ENCODE assay signal across 26 mouse cellular contexts in the genomic region with DNA sequence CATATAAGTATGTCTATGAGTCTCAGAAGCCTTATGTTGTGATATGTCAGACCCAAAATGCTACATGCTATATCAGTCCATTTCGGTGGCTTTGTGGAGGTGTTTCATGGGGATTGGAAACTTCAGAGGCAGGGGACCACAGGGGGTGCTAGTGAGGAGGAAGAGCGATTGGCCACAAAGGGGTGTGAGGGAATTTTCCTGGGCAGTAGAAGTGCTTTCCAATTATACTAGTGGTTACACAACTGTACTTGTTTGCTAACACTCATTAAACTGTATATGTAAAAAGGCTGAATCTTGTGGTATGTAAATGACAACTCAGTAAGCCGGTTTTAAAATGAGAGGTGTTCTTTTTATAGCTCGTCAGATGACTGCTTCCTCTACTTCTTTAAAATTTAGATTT. TPM values are rescaled to one million over a fixed set of nuclear protein-coding genes. Genes with fewer than 3 reads are reported as not detected.
DNase-seq lines count a peak whose midpoint lies in the region; ATAC-seq and TF ChIP-seq lines count a peak whose summit lies in the region.
"Had no signal": no experiment of that assay in that cellular context is flagged by ENCODE, and none has a peak within 500 bp of the region (broad histone marks: within the 10 kb centered on the region; RNA-seq: fewer than 3 reads in every experiment).

No protein-coding gene starts in this region.

- 0 out of 2 replicates have a peak, but pooled peaks have one; percentile 11 for TF ChIP-seq CTCF in forebrain, postnatal 0 days (IDR thresholded peaks at IDR 0.05; ENCODE audit: low read depth)

- H3K4me1 ChIP-seq in forebrain, postnatal 0 days (ENCODE audit: insufficient read depth): no peaks in the 10 kb centered on the region
- no peaks in the 10 kb centered on the region for H3K4me1 ChIP-seq in forebrain, embryonic 11.5 days (replicated peaks; ENCODE audit: control insufficient read depth, insufficient read depth, low read length)
- H3K4me1 ChIP-seq in liver, embryonic 12.5 days: no peaks in the 10 kb centered on the region
- H3K4me1 ChIP-seq: embryonic facial prominence, embryonic 10.5 days; hindbrain, embryonic 15.5 days; limb, embryonic 10.5 days; midbrain, embryonic 13.5 days; neural tube, embryonic 12.5 days had no signal

- no peaks in the 10 kb centered on the region for H3K36me3 ChIP-seq in forebrain, postnatal 0 days (ENCODE audit: insufficient read depth)
- H3K36me3 ChIP-seq in forebrain, embryonic 11.5 days (ENCODE audit: control insufficient read depth, insufficient read depth, low read length): no peaks in the 10 kb centered on the region
- H3K36me3 ChIP-seq in liver, embryonic 12.5 days: no peaks in the 10 kb centered on the region
- H3K36me3 ChIP-seq: embryonic facial prominence, embryonic 10.5 days; hindbrain, embryonic 15.5 days; limb, embryonic 10.5 days; midbrain, embryonic 13.5 days; neural tube, embryonic 12.5 days had no signal

- whole genome bisulfite sequencing in forebrain, postnatal 0 days: 47% methylated on average over 4 of the region's 4 CpGs
- WGBS in forebrain, embryonic 11.5 days: 54% methylated on average over 4 of the region's 4 CpGs
- WGBS in liver, embryonic 12.5 days (ENCODE audit: insufficient replicate concordance): 32% methylated on average over 4 of the region's 4 CpGs

- H3K27ac ChIP-seq in forebrain, postnatal 0 days (ENCODE audit: low read depth, low read length): no peak overlapping the region
- H3K27ac ChIP-seq in forebrain, embryonic 11.5 days (ENCODE audit: low read depth, low read length): no peak overlapping the region
- no peak overlapping the region for H3K27ac ChIP-seq in liver, embryonic 12.5 days
- H3K27ac ChIP-seq: embryonic facial prominence, embryonic 10.5 days; hindbrain, embryonic 15.5 days; kidney, postnatal 0 days; limb, embryonic 10.5 days; midbrain, embryonic 13.5 days; neural tube, embryonic 12.5 days had no signal

- no peak overlapping the region for H3K4me3 ChIP-seq in forebrain, postnatal 0 days (ENCODE audit: low read depth, low read length)
- no peak overlapping the region for H3K4me3 ChIP-seq in forebrain, embryonic 11.5 days (ENCODE audit: low read depth, low read length)
- H3K4me3 ChIP-seq in liver, embryonic 12.5 days: no peak overlapping the region
- H3K4me3 ChIP-seq: embryonic facial prominence, embryonic 10.5 days; hindbrain, embryonic 15.5 days; limb, embryonic 10.5 days; megakaryocyte, embryonic 14.5 days; midbrain, embryonic 13.5 days; neural tube, embryonic 12.5 days had no signal

- intact Hi-C loops in left cerebral cortex, postnatal 14 days (cut with DNase I): loop anchor here (10.0 kb wide), 1 partner anchor 486 kb away; no protein-coding TSS in a partner anchor

- DNase-seq in forebrain, postnatal 0 days: peak; percentile 40
- DNase-seq in forebrain, embryonic 11.5 days (ENCODE audit: low spot score): no peak
- peak; percentile 8 to 39 for DNase-seq in left cerebral cortex, postnatal 14 days (ENCODE audit: low spot score in 2 of 2)
- DNase-seq in left cerebral cortex, adult 8-10 months (ENCODE audit: low spot score in 2 of 2): no peak
- peak; percentile 32 to 37 for DNase-seq in right cerebral cortex, postnatal 10 days (ENCODE audit: low spot score in 2 of 2)
- no peak for DNase-seq in right cerebral cortex, postnatal 14 days
- peak; percentile 42 for DNase-seq in telencephalon, adult 2 months (ENCODE audit: low read depth, low spot score)
- DNase-seq: adrenal gland, postnatal 36 days; cerebellum, adult 11 months; cerebellum, adult 9-11 months; gastrocnemius, postnatal 14 days; heart, postnatal 4 days; kidney, adult 2 months; liver; thymus, postnatal 25 days had no signal

- H3K9me3 ChIP-seq in forebrain, postnatal 0 days (ENCODE audit: low read length): no peaks in the 10 kb centered on the region
- no peaks in the 10 kb centered on the region for H3K9me3 ChIP-seq in forebrain, embryonic 11.5 days (ENCODE audit: control insufficient read depth, low read length)
- H3K9me3 ChIP-seq in liver, embryonic 12.5 days (replicated peaks): no peaks in the 10 kb centered on the region
- H3K9me3 ChIP-seq: embryonic facial prominence, embryonic 10.5 days; hindbrain, embryonic 15.5 days; limb, embryonic 10.5 days; midbrain, embryonic 13.5 days; neural tube, embryonic 12.5 days had no signal

- ATAC-seq in forebrain, postnatal 0 days: peak; percentile 86
- ATAC-seq in forebrain, embryonic 11.5 days (replicated peaks; ENCODE audit: low FRiP score): no peak
- no peak for ATAC-seq in liver, embryonic 12.5 days
- ATAC-seq: CD4-positive, CD25-positive, alpha-beta regulatory T cell, adult 4 months; midbrain, embryonic 13.5 days had no signal

- H3K4me2 ChIP-seq in forebrain, postnatal 0 days (ENCODE audit: low read depth): peak overlapping the region; percentile 8; the same call in 1 of the 2 replicates
- no peak overlapping the region for H3K4me2 ChIP-seq in forebrain, embryonic 11.5 days (ENCODE audit: low read depth, low read length, severe bottlenecking)
- no peak overlapping the region for H3K4me2 ChIP-seq in liver, embryonic 12.5 days
- H3K4me2 ChIP-seq: hindbrain, embryonic 15.5 days; midbrain, embryonic 13.5 days; neural tube, embryonic 12.5 days had no signal

- no peaks in the 10 kb centered on the region for H3K27me3 ChIP-seq in forebrain, postnatal 0 days (ENCODE audit: insufficient read depth, low read length)
- H3K27me3 ChIP-seq in forebrain, embryonic 11.5 days (ENCODE audit: control insufficient read depth, insufficient read depth, low read length): no peaks in the 10 kb centered on the region
- no peaks in the 10 kb centered on the region for H3K27me3 ChIP-seq in liver, embryonic 12.5 days (replicated peaks)
- H3K27me3 ChIP-seq: hindbrain, embryonic 15.5 days; midbrain, embryonic 13.5 days; neural tube, embryonic 12.5 days had no signal

- no peak overlapping the region for H3K9ac ChIP-seq in forebrain, postnatal 0 days
- H3K9ac ChIP-seq in forebrain, embryonic 11.5 days (ENCODE audit: low read length): no peak overlapping the region
- H3K9ac ChIP-seq in liver, embryonic 12.5 days: no peak overlapping the region
- H3K9ac ChIP-seq: hindbrain, embryonic 15.5 days; midbrain, embryonic 13.5 days; neural tube, embryonic 12.5 days had no signal

RNA-seq across cellular contexts. Expression of a gene that starts 8.1 kb away (rescaled TPM):
- total RNA-seq in forebrain, postnatal 0 days (2014; rRNA removed): 65.3 and 180 TPM in 2 replicates
- 183 and 258 TPM in 2 replicates for polyA plus RNA-seq in forebrain, postnatal 0 days (2015; fragmentation: Nextera tagmentation; extraction: Ambion mirVana)
- 204 and 227 TPM in 2 replicates for polyA plus RNA-seq in forebrain, embryonic 11.5 days (2014; fragmentation: Nextera tagmentation; extraction: Ambion mirVana)
- 100 to 1,000 TPM in 1 of 2 experiments, 10 to 100 TPM in 1; 96.6 to 100 TPM for total RNA-seq in left cerebral cortex, postnatal 14 days (2021)
- 100 to 1,000 TPM in 1 of 4 experiments, 10 to 100 TPM in 3; 86.0 to 103 (median 92.5) TPM for total RNA-seq in left cerebral cortex, adult 8-10 months (2022)
- 108 and 110 TPM in 2 replicates for polyA plus RNA-seq in liver, embryonic 12.5 days (2016; fragmentation: Nextera tagmentation; extraction: Ambion mirVana)

RNA-seq across cellular contexts. Expression of a gene that starts 54.1 kb away (rescaled TPM):
- total RNA-seq in forebrain, postnatal 0 days (2014; rRNA removed): 87.9 and 133 TPM in 2 replicates
- 12.1 and 25.1 TPM in 2 replicates for polyA plus RNA-seq in forebrain, postnatal 0 days (2015; fragmentation: Nextera tagmentation; extraction: Ambion mirVana)
- 7.2 and 7.4 TPM in 2 replicates for polyA plus RNA-seq in forebrain, embryonic 11.5 days (2014; fragmentation: Nextera tagmentation; extraction: Ambion mirVana)
- total RNA-seq in left cerebral cortex, postnatal 14 days (2021): 100 to 1,000 TPM; 392 to 420 TPM
- 100 to 1,000 TPM; 199 to 227 (median 211) TPM for total RNA-seq in left cerebral cortex, adult 8-10 months (2022)
- not detected in 2 replicates for polyA plus RNA-seq in liver, embryonic 12.5 days (2016; fragmentation: Nextera tagmentation; extraction: Ambion mirVana)
- total RNA-seq: common myeloid progenitor, adult 5-6 weeks had no signal
- polyA plus RNA-seq: limb, embryonic 10.5 days; liver, embryonic 16.5 days had no signal

Comparison
In these comparisons a context has a peak if more than half of its experiments do, and no peak if none do; other contexts are left out.
1. DNase-seq: peak in forebrain, postnatal 0 days (single experiment), left cerebral cortex, postnatal 14 days (2 of 2), right cerebral cortex, postnatal 10 days (2 of 2) and telencephalon, adult 2 months (single experiment); none in forebrain, embryonic 11.5 days (single experiment), left cerebral cortex, adult 8-10 months (0 of 2) and right cerebral cortex, postnatal 14 days (single experiment).